Mouse (Mus musculus) liver, embryonic 13.5 days (tissue): ENCODE measurements around the gene Itih3. TPM values are rescaled to one million over a fixed set of nuclear protein-coding genes. Genes with fewer than 3 reads are reported as not detected.

ENCODE experiments used
- ATAC-seq: fragments of 200-750 bp; cut with Nextera tagmentation; 2 replicates; pipeline ENCODE4 v1.8.0; 2017; ENCODE audit warnings: low read depth, mild to moderate bottlenecking, moderate number of reproducible peaks, moderate library complexity
- DNase-seq: peaks from one replicate; pipeline ENCODE4 v3.0.0; 2022
- H3K27ac ChIP-seq: fragments of 300-500 bp; sonication (generic); 2 replicates; pipeline ENCODE4 v1.5.1; 2015; ENCODE audit warnings: moderate library complexity, mild to moderate bottlenecking, inconsistent platforms
- H3K27me3 ChIP-seq: fragments of 300-500 bp; sonication (generic); 2 replicates; pipeline ENCODE4 v1.6.1; 2015; ENCODE audit warnings: mild to moderate bottlenecking, inconsistent platforms
- H3K36me3 ChIP-seq: fragments of 300-500 bp; sonication (generic); 2 replicates; pipeline ENCODE4 v1.6.1; 2015; ENCODE audit warnings: mild to moderate bottlenecking, inconsistent platforms
- H3K4me1 ChIP-seq: fragments of 300-500 bp; sonication (generic); replicated peaks from 2 replicates; pipeline ENCODE4 v1.6.1; 2015; ENCODE audit warnings: inconsistent platforms
- H3K4me2 ChIP-seq: fragments of 300-500 bp; sonication (generic); 2 replicates; pipeline ENCODE4 v1.6.1; 2015; ENCODE audit warnings: inconsistent platforms, mild to moderate bottlenecking, moderate library complexity
- H3K4me3 ChIP-seq: fragments of 300-500 bp; sonication (generic); replicated peaks from 2 replicates; pipeline ENCODE4 v1.5.1; 2015; ENCODE audit warnings: mild to moderate bottlenecking, inconsistent platforms
- H3K9ac ChIP-seq: fragments of 300-500 bp; sonication (generic); 2 replicates; pipeline ENCODE4 v1.6.1; 2015; ENCODE audit warnings: mild to moderate bottlenecking, inconsistent platforms
- H3K9me3 ChIP-seq: fragments of 300-500 bp; sonication (generic); replicated peaks from 2 replicates; pipeline ENCODE4 v1.6.1; 2016; ENCODE audit warnings: inconsistent platforms
- WGBS: fragments of 180-500 bp; shearing (Covaris S2); methylation state at CpG from one replicate; pipeline ENCODE4 v1.1.7; 2015; ENCODE audit not compliant: insufficient replicate concordance; 5-methylcytosine and 5-hydroxymethylcytosine counted together
- polyA plus RNA-seq: library from polyadenylated mRNA; unstranded; fragments of >200 nt; fragmentation: Nextera tagmentation; extraction: Ambion mirVana; gene quantifications from 2 replicates; pipeline ENCODE4 v1.2.1, GENCODE M21; 2015

The Itih3 gene
- polyA plus RNA-seq = 114 and 122 TPM in 2 replicates

DNA sequence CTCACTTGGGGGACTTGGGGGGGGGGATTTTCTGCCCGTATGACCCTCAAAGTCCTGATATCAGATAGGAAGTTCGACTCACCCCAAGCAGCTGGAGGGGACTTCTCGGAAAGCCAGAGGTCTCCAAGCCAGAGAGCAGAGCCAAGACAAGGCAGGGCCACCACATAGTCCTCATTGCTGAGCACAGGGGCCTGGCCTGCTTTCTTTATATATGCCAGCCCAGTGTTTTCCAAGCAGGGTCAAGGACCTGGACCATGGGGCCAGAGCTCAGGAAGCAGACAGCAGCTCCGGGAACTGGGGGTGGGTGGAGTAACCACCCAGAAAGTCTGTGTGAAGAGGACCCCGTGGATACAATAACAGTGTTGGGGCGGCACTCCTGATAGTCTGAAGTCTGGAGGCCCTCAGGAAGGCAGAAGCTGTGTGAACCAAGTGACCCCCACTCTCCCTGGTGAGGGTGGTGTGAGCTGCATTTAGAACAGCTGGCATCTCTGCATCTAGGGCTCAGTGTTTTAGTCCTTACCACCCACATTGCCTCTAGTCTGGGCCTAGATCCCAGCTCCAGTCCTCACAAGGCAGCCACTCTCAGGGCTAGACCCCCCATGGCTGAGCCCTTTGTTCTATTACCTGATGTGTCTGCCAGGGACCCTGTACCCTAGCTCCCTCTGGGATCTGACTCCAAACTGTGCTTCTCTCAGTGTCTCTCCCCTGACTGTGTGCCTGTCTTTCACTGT lies at the start of gene Itih3:
Itih3 (minus strand) TSS at position 386 of the 731 bp plus-strand sequence.
- H3K27me3 ChIP-seq = no peaks in the 10 kb centered on the region
- H3K4me1 ChIP-seq = 0 out of 2 replicates have a peak, but pooled peaks cover 10% of the 10 kb centered on the region
- DNase-seq (no peak), ATAC-seq (peak; percentile 72)
- peak within 1 kb of the TSS; percentile 43 for H3K4me2 ChIP-seq
- H3K4me3 ChIP-seq = peak within 1 kb of the TSS; percentile 32
- WGBS = 36% methylated on average over 6 of the region's 6 CpGs
- peak within 1 kb of the TSS; percentile 50 for H3K27ac ChIP-seq
- H3K36me3 ChIP-seq = 0 out of 2 replicates have a peak, but pooled peaks cover 4% of the 10 kb centered on the region
- no peaks in the 10 kb centered on the region for H3K9me3 ChIP-seq
- peak within 1 kb of the TSS; percentile 19 for H3K9ac ChIP-seq

DNA sequence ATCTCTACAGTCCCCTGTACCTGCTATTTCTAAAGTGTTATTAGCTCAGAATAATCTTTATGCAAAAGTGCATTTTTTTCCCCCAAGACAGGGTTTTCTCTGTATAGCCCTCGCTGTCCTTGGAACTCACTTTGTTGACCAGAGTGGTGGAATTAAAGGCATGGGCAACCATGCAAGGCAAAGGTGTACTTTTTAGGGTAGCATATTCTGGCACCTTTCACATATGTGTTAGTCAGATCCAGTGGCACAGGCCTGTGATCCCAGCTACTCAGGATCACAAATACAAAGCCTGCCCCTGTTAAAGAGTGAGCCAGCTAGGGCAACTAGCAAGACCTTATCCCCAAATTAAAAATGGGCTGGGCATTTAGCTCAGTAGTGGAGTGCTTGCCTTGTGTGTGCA lies 36.8 kb upstream of the Itih3 start:
- Histone ChIP-seq H3K27me3 (no peaks in the 10 kb centered on the region), H3K27ac (no peak overlapping the region), H3K4me3 (no peak overlapping the region), H3K9me3 (no peaks in the 10 kb centered on the region), H3K4me2 (no peak overlapping the region), H3K36me3 (peaks cover 3% of the 10 kb centered on the region; the same call in 1 of the 2 replicates), H3K4me1 (peaks cover 5% of the 10 kb centered on the region), H3K9ac (no peak overlapping the region)
- 84% methylated on average over 1 of the region's 1 CpGs for WGBS
- DNase-seq = no peak
- ATAC-seq = no peak

DNA sequence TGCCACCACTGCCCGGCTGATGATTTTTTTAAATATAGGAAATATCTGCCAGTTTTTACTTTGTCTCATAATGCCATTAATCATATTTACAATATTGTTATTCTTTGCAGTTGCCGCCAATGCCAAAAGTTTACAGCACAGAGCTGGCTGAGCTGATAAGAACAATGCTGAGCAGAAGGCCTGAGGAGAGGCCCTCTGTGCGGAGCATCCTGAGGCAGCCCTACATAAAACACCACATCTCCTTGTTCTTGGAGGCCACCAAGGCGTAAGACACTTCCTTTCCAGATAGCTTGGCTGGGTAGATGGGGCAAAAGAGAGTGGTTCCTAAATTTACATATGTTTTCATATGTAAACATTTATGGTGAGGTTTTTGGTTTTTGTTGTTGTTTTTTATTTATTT lies 35.5 kb upstream of the Itih3 start:
- Histone ChIP-seq H3K36me3 (peaks cover 3% of the 10 kb centered on the region; the same call in 1 of the 2 replicates), H3K9ac (no peak overlapping the region), H3K27ac (no peak overlapping the region), H3K4me1 (peaks cover 5% of the 10 kb centered on the region), H3K4me2 (no peak overlapping the region), H3K4me3 (no peak overlapping the region), H3K9me3 (no peaks in the 10 kb centered on the region), H3K27me3 (no peaks in the 10 kb centered on the region)
- WGBS = 56% methylated on average over 4 of the region's 4 CpGs
- DNase-seq (no peak), ATAC-seq (peak; percentile 57; the same call in 1 of the 2 replicates)

DNA sequence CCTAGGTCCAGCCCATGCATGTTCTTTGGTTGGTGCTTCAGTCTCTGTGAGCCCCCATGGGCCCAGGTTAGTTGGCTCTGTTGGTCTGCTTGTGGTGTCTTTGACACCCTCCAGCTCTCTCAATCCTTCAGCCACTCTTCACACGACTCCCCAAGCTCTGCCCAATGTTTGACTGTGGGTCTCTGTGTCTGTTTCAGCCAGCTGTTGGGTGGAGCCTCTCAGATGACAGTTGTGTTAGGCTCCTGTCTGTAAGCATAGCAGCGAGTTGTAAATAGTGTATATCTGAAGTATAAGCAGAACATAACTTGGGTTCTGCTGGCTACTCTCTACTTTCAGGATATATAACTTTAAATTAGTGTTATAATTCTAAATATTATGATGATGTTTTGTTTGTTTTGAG lies 35.0 kb upstream of the Itih3 start:
- Histone ChIP-seq H3K4me2 (no peak overlapping the region), H3K9me3 (no peaks in the 10 kb centered on the region), H3K9ac (no peak overlapping the region), H3K27ac (peak overlapping the region; percentile 8; the same call in 1 of the 2 replicates), H3K4me3 (no peak overlapping the region), H3K36me3 (peaks cover 3% of the 10 kb centered on the region; the same call in 1 of the 2 replicates), H3K27me3 (no peaks in the 10 kb centered on the region), H3K4me1 (peaks cover 5% of the 10 kb centered on the region)
- WGBS = 66% methylated on average over 2 of the region's 2 CpGs
- ATAC-seq (no peak), DNase-seq (no peak)

DNA sequence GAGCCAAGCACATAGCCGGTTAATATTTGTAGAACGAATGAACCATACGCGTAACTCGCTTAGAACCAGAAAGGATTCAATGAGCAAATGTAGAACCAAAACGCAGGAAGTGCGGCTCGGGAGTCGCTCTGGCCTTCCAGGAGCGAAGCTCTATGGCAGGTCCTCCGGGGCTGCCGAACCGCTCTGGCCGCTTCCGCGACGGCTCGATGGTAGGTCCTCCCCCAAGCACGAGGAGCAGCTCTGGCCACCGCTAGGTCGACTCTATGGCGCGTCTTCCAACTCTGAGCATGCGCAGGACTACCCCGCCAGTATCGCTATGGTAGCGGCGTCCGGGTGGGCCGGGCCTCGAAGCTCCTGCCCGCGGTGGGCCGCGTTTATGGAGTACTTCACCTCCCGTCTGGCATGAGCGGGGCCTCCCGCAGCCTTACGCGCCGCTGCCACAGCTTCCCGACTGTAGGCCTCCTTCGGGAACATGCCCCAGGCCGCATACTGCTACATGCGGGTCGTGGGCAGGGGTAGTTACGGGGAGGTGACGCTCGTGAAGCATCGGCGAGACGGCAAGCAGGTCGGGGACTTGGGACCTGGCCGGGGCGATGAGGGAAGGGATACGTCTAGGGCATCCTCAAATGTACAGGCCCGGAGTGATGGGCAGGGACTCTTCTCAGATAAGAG lies 27.7 kb upstream of the Itih3 start, which contains the start of gene Nek4:
Nek4 (plus strand) TSS at position 224 of the 672 bp plus-strand sequence.
- Histone ChIP-seq H3K27ac (peak within 1 kb of the TSS; percentile 76), H3K9ac (peak within 1 kb of the TSS; percentile 89), H3K27me3 (no peaks in the 10 kb centered on the region), H3K9me3 (no peaks in the 10 kb centered on the region), H3K4me3 (peak within 1 kb of the TSS; percentile 88), H3K4me2 (peak within 1 kb of the TSS; percentile 98), H3K36me3 (no peaks in the 10 kb centered on the region), H3K4me1 (peaks cover 14% of the 10 kb centered on the region)
- peak; percentile 99 for ATAC-seq
- peak; percentile 96 for DNase-seq
- WGBS = under 1% methylated on average over 57 of the region's 57 CpGs

DNA sequence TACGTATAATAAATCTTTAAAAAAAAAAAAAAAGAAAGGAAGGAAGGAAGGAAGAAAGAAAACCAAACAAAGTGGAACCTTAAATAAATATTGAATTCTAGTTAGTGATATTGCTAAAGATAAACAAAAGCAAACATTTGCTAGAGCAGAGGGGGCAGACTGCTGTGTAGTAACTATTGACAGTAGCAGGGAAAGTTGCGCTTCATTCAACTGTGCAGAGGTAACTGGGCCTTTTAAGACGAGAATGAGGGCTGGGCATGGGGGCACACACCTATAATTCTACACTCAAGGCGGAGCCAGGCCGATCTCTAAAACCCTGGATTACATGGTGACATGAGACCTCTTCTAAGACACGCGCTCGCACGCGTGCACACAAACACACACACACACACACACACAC lies 26.4 kb upstream of the Itih3 start:
- no peak for ATAC-seq
- Histone ChIP-seq H3K9me3 (no peaks in the 10 kb centered on the region), H3K9ac (no peak overlapping the region), H3K27ac (peak overlapping the region; percentile 39; the same call in 1 of the 2 replicates), H3K36me3 (no peaks in the 10 kb centered on the region), H3K4me3 (no peak overlapping the region), H3K4me2 (no peak overlapping the region), H3K27me3 (no peaks in the 10 kb centered on the region), H3K4me1 (peaks cover 14% of the 10 kb centered on the region)
- 90% methylated on average over 10 of the region's 10 CpGs for WGBS
- no peak for DNase-seq

DNA sequence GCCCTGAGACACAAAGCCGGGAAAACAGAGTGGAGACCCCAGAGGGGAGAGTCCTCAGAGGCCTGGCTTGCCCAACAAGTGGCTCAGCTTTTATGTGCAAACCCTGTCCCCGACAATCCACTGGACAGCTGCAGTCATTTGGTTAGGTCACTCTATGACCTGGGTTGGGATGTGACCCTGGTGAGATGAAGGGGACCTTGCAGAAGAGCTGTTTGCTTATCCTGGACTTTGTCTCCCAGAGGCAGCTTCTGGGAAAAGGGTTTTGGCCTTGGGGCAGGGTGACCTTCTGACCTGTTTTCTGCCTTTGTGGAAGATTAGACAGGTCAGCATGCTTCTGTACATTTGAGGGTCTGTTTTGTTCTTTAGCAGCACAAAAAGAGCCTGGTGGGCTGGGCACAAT lies 21.2 kb upstream of the Itih3 start:
- H3K27me3 ChIP-seq = no peaks in the 10 kb centered on the region
- peak overlapping the region; percentile 77 for H3K27ac ChIP-seq
- no peaks in the 10 kb centered on the region for H3K4me1 ChIP-seq
- peak; percentile 81 for ATAC-seq
- 52% methylated on average over 2 of the region's 2 CpGs for WGBS
- no peak overlapping the region for H3K9ac ChIP-seq
- DNase-seq = no peak
- H3K4me2 ChIP-seq = no peak overlapping the region
- no peaks in the 10 kb centered on the region for H3K36me3 ChIP-seq
- H3K4me3 ChIP-seq = no peak overlapping the region
- no peaks in the 10 kb centered on the region for H3K9me3 ChIP-seq

DNA sequence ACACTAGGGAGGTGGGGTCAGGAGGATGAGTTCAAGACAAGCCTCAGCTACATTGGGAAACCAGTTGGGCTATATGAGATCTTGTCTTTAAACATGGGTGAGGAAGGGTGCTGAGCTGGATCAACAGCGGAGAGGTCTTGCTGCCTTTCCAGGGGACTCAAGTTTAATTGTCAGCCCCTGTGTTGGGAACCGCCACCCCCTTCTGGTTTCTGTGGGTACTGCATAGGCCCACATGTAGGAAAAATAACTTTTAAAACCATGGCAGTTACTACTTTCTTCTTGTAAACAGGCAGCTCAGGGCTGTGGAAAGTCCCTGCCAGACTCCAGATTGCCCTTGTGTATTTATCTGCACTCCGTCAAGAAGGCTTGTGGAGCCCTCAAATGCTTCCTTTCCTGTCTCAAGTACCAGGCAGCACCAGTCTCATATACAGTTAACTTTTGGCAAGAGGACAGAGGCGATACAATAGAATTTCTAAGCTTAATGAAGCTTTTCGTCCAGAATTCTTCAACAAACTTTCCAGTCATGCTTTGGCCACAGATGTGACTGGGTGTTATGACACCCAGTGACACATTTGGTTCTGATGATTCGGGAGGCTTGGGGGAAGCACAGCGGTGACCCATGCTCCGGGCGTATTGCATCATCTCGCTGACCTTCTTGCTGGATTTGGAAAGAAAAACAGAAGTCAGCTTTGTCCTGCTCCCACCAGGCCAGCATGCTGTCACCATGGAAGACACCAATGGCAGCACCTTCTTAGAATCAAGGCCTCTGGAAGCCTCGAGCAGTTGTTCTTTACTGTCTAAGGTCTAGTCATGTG lies 20.5 kb upstream of the Itih3 start:
- DNase-seq (peak; percentile 33), ATAC-seq (peak; percentile 41)
- Histone ChIP-seq H3K4me1 (no peaks in the 10 kb centered on the region), H3K27ac (peak overlapping the region; percentile 77), H3K9me3 (no peaks in the 10 kb centered on the region), H3K9ac (no peak overlapping the region), H3K4me2 (no peak overlapping the region), H3K27me3 (no peaks in the 10 kb centered on the region), H3K4me3 (no peak overlapping the region), H3K36me3 (no peaks in the 10 kb centered on the region)
- 56% methylated on average over 11 of the region's 11 CpGs for WGBS

DNA sequence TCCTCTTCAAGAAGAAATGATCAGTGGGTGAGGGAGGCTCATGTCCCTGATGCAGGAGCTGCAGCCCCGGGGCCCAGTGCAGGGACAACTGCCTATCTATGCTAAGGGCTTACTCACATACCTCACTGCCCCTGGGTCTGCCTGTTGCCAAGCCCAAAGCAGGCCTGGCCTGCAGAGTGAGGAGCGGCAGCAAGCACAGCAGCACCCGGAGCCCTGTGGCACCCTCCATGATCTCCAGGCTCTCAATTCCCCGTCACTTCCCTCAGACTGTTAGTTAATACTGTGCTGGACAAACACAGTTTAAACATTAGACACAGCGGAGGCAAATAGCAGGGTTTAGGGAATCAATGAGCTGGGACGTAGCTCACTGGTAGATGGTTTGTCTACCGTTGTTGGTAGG lies 19.5 kb upstream of the Itih3 start, which contains the start of gene Itih1:
Itih1 (minus strand) TSS at position 252 of the 400 bp plus-strand sequence.
- peak within 1 kb of the TSS; percentile 49 for H3K4me2 ChIP-seq
- peak within 1 kb of the TSS; percentile 40 for H3K4me3 ChIP-seq
- no peaks in the 10 kb centered on the region for H3K4me1 ChIP-seq
- H3K9me3 ChIP-seq = no peaks in the 10 kb centered on the region
- ATAC-seq (peak; percentile 35; the same call in 1 of the 2 replicates), DNase-seq (no peak)
- no peaks in the 10 kb centered on the region for H3K36me3 ChIP-seq
- WGBS = 69% methylated on average over 7 of the region's 7 CpGs
- peak within 1 kb of the TSS; percentile 77 for H3K27ac ChIP-seq
- no peaks in the 10 kb centered on the region for H3K27me3 ChIP-seq
- peak within 1 kb of the TSS; percentile 49; the same call in 1 of the 2 replicates for H3K9ac ChIP-seq

DNA sequence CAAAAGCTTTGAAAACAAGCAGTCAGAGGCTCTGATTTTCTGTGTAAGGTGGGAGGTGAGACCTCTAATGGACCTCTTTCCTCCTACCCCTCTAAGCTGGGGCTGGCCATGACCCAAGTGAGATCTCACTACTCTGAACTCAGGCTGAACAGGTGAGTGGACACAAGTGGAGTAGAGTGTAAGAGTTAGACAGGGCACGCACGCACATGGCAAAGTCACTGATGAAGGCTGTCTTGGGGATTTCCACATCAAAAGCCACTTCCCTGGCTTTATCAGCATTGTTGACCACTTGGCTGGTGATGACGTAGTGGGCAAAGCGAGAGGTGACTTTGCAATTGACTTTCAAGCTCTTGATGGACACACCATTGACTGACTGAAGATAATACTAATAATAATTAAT lies 18.7 kb upstream of the Itih3 start:
- H3K4me2 ChIP-seq = peak overlapping the region; percentile 49
- H3K27me3 ChIP-seq = no peaks in the 10 kb centered on the region
- H3K9me3 ChIP-seq = no peaks in the 10 kb centered on the region
- WGBS = 67% methylated on average over 4 of the region's 4 CpGs
- no peak overlapping the region for H3K9ac ChIP-seq
- H3K4me3 ChIP-seq = no peak overlapping the region
- H3K36me3 ChIP-seq = no peaks in the 10 kb centered on the region
- ATAC-seq = no peak
- H3K27ac ChIP-seq = no peak overlapping the region
- H3K4me1 ChIP-seq = no peaks in the 10 kb centered on the region
- no peak for DNase-seq

DNA sequence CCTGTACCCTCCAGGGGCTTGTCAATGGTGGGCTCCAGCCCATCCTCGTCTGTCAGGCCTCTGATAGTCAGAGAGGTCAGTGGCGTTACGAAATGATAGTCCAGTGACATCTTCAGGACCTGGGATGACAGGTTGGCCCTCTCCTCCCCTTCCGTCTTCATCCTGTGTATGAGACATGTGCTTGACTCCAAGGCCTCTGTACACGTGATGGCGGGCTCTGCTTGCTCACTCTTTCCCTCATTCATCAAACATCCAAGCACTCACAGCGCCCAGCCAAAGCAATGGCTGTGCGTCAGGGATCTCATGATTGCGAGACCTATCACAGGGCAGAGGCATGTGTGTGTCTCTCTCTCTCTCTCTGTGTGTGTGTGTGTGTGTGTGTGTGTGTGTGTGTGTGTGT lies 9.8 kb upstream of the Itih3 start:
- ATAC-seq (no peak), DNase-seq (no peak)
- no peaks in the 10 kb centered on the region for H3K9me3 ChIP-seq
- H3K4me1 ChIP-seq = peaks cover 7% of the 10 kb centered on the region
- H3K27me3 ChIP-seq = no peaks in the 10 kb centered on the region
- H3K36me3 ChIP-seq = no peaks in the 10 kb centered on the region
- H3K4me2 ChIP-seq = no peak overlapping the region
- no peak overlapping the region for H3K9ac ChIP-seq
- H3K27ac ChIP-seq = no peak overlapping the region
- H3K4me3 ChIP-seq = no peak overlapping the region
- 70% methylated on average over 9 of the region's 9 CpGs for WGBS
